Mouse (Mus musculus) duodenum, adult 2 months (tissue): ENCODE results near the gene Orm2. TPM values are rescaled to one million over a fixed set of nuclear protein-coding genes. Genes with fewer than 3 reads are reported as not detected.

Experiments used
- polyA plus RNA-seq: library from polyadenylated mRNA; depleted of rRNA; stranded (reverse); fragments of >200 nt; gene quantifications from 2 replicates; pipeline ENCODE4 v1.2.3, GENCODE M21; 2012; ENCODE audit warnings: low replicate concordance; rRNA removed

Gene Orm2
- not detected in 2 replicates for polyA plus RNA-seq

DNA sequence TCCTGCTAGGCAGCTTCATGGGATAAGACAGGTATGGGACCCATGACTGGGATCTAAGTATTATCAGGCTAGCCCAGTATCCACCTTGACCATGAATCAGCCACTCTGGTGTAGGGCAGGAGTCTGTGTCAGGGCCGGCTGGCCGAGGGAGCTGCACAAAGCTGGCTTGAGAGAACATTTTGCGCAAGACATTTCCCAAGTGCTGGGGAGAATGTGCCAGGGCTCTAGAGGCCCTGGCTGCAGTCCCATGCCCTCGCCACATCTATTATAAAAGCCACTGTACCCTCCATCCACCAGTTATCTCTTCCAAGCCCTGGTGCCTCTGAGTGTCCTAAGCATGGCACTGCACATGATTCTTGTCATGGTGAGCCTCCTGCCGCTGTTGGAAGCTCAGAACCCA lies at the start of gene Orm2:
Gene Orm2, plus strand, starts transcription at position 300 of the 400 bp plus-strand sequence.

DNA sequence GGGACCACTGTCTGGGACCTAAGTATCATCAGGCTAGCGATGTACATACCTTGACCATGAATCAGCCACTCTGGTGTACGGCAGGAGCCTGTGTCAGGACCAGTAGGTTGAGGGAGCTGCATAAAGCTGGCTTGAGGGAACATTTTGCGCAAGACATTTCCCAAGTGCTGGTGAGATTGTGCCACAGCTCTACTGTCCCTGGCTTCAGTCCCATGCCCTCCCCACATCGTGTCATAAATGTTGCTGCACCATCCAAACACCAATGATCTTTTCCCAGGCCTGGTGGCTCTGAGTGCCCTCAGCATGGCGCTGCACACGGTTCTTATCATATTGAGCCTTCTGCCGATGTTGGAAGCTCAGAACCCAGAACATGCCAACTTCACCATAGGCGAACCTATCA lies 18.0 kb upstream of the Orm2 start, which contains the start of gene Orm1:
Gene Orm1, plus strand, starts transcription at position 266 of the 400 bp plus-strand sequence.

DNA sequence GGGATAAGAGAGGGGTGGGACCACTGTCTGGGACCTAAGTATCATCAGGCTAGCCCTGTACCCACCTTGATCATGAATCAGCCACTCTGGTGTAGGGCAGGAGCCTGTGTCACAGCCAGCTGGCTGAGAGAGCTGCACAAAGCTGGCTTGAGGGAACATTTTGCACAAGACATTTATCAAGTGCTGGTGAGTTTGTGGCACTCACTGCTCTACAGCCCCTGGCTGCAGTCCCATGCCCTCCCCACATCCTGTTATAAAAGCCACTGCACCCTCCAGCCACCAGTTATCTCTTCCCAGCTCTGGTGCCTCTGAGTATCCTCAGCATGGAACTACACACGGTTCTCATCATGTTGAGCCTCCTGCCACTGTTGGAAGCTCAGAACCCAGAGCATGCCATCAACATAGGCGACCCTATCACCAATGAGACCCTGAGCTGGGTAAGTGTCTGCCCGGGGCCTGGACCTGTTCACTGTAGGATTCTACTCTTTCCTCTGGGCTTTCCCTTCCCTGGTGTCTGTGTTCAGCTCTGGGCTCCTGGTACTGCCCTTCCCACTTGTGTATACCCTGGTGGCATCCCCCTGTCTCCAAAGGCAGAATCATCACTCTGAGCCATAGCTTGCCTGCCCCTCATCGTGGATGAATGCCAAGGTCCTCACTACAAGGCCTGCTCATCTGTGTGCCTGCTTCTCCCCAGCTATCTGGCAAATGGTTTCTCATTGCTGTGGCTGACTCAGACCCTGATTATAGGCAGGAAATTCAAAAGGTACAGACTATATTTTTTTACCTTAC lies 6.2 kb upstream of the Orm2 start, which contains the start of gene Orm3:
Gene Orm3, plus strand, starts transcription at position 286 of the 789 bp plus-strand sequence.

GRCm38 (mm10) chr4:63403040-63403959 lies 41.1 kb downstream of the Orm2 start, which contains the start of gene Akna:
TSS of gene Akna (minus strand) at chr4:63403354.

Other genes with a start within 250 kb of the Orm2 start
- 1.9 and 6.2 TPM in 2 replicates for gene Ambp, start 207.7 kb upstream of the Orm2 start, polyA plus RNA-seq
- 5.1 and 13.5 TPM in 2 replicates for gene Kif12, start 190.3 kb upstream of the Orm2 start, polyA plus RNA-seq
- gene Col27a1, start 148.4 kb upstream of the Orm2 start, polyA plus RNA-seq = 4.4 and 7.8 TPM in 2 replicates
- 0.13 and 0.50 TPM in 2 replicates for gene Orm1, start 17.9 kb upstream of the Orm2 start, polyA plus RNA-seq
- not detected in 2 replicates for gene Orm3, start 6.3 kb upstream of the Orm2 start, polyA plus RNA-seq
- 6.0 and 10.6 TPM in 2 replicates for gene Akna, start 40.9 kb downstream of the Orm2 start, polyA plus RNA-seq
- gene Whrn, start 133.5 kb downstream of the Orm2 start, polyA plus RNA-seq = 16.1 and 30.1 TPM in 2 replicates
- gene Atp6v1g1, start 182.3 kb downstream of the Orm2 start, polyA plus RNA-seq = 12.3 and 12.4 TPM in 2 replicates
- gene Tmem268, start 196.3 kb downstream of the Orm2 start, polyA plus RNA-seq = 5.7 and 7.8 TPM in 2 replicates
- not detected in 2 replicates for gene Gm11213, start 242.8 kb downstream of the Orm2 start, polyA plus RNA-seq